Mouse (Mus musculus): ENCODE measurements around the gene Srrm3. TPM values are rescaled to one million over a fixed set of nuclear protein-coding genes. Genes with fewer than 3 reads are reported as not detected.

The Srrm3 gene
- polyA plus RNA-seq, 1 experiment from 2014 or later, result 87.3 TPM

GRCm38 (mm10) chr5:135824517-135824916 lies 17.8 kb downstream of the Srrm3 start:
- 38% methylated on average over 3 of the region's 3 CpGs for WGBS
- Histone ChIP-seq H3K27me3 (replicated peaks) (no peaks in the 10 kb centered on the region), H3K9me3 (replicated peaks) (no peaks in the 10 kb centered on the region), H3K36me3 (no peaks in the 10 kb centered on the region), H3K4me3 (replicated peaks) (no peak overlapping the region), H3K4me1 (peaks cover 63% of the 10 kb centered on the region), H3K4me2 (no peak overlapping the region), H3K27ac (replicated peaks) (peak overlapping the region; percentile 43), H3K9ac (replicated peaks) (no peak overlapping the region)
- no peak for ATAC-seq (ENCODE audit: low FRiP score)

- H3K27ac ChIP-seq (replicated peaks), result peak overlapping the region; percentile 43
- H3K4me3 ChIP-seq (replicated peaks), result no peak overlapping the region
- no peak overlapping the region for H3K4me2 ChIP-seq
- H3K9ac ChIP-seq (replicated peaks), result peak overlapping the region; percentile 20; the same call in 1 of the 2 replicates
- WGBS, result 35% methylated on average over 6 of the region's 6 CpGs
- no peak for ATAC-seq (ENCODE audit: low FRiP score)
- no peaks in the 10 kb centered on the region for H3K27me3 ChIP-seq (replicated peaks)
- H3K36me3 ChIP-seq, result no peaks in the 10 kb centered on the region
- H3K9me3 ChIP-seq (replicated peaks), result no peaks in the 10 kb centered on the region
- H3K4me1 ChIP-seq, result peaks cover 52% of the 10 kb centered on the region
Measured at GRCm38 (mm10) chr5:135826225-135826624, 19.5 kb downstream of the Srrm3 start.

GRCm38 (mm10) chr5:135829381-135829780 lies 22.7 kb downstream of the Srrm3 start:
- Histone ChIP-seq H3K27ac (replicated peaks) (no peak overlapping the region), H3K9me3 (replicated peaks) (no peaks in the 10 kb centered on the region), H3K9ac (replicated peaks) (no peak overlapping the region), H3K36me3 (no peaks in the 10 kb centered on the region), H3K4me1 (peaks cover 36% of the 10 kb centered on the region), H3K4me2 (no peak overlapping the region), H3K4me3 (replicated peaks) (no peak overlapping the region), H3K27me3 (replicated peaks) (no peaks in the 10 kb centered on the region)
- WGBS, result 93% methylated on average over 8 of the region's 8 CpGs
- no peak for ATAC-seq (ENCODE audit: low FRiP score)

- peaks cover 30% of the 10 kb centered on the region for H3K4me1 ChIP-seq
- H3K4me2 ChIP-seq, result no peak overlapping the region
- peak overlapping the region; percentile 61; the same call in 1 of the 2 replicates for H3K27ac ChIP-seq (replicated peaks)
- H3K4me3 ChIP-seq (replicated peaks), result no peak overlapping the region
- H3K36me3 ChIP-seq, result no peaks in the 10 kb centered on the region
- no peaks in the 10 kb centered on the region for H3K27me3 ChIP-seq (replicated peaks)
- no peaks in the 10 kb centered on the region for H3K9me3 ChIP-seq (replicated peaks)
- H3K9ac ChIP-seq (replicated peaks), result no peak overlapping the region
- ATAC-seq (ENCODE audit: low FRiP score), result no peak
- WGBS, result 15% methylated on average over 4 of the region's 4 CpGs
Measured at GRCm38 (mm10) chr5:135832729-135833128, 26.0 kb downstream of the Srrm3 start.

GRCm38 (mm10) chr5:135834769-135835491 lies 28.2 kb downstream of the Srrm3 start:
- ATAC-seq (ENCODE audit: low FRiP score), result peak; percentile 88
- H3K4me3 ChIP-seq (replicated peaks), result peak overlapping the region; percentile 45
- peak overlapping the region; percentile 57 for H3K9ac ChIP-seq (replicated peaks)
- H3K27me3 ChIP-seq (replicated peaks), result no peaks in the 10 kb centered on the region
- peak overlapping the region; percentile 78 for H3K27ac ChIP-seq (replicated peaks)
- H3K9me3 ChIP-seq (replicated peaks), result no peaks in the 10 kb centered on the region
- H3K4me2 ChIP-seq, result peak overlapping the region; percentile 70
- WGBS, result 1% methylated on average over 47 of the region's 47 CpGs
- H3K36me3 ChIP-seq, result 0 out of 2 replicates have a peak, but pooled peaks cover 4% of the 10 kb centered on the region
- peaks cover 30% of the 10 kb centered on the region for H3K4me1 ChIP-seq

- H3K36me3 ChIP-seq, result peaks cover 7% of the 10 kb centered on the region; the same call in 1 of the 2 replicates
- peak overlapping the region; percentile 45 for H3K4me3 ChIP-seq (replicated peaks)
- H3K27me3 ChIP-seq (replicated peaks), result no peaks in the 10 kb centered on the region
- H3K27ac ChIP-seq (replicated peaks), result peak overlapping the region; percentile 78
- peaks cover 30% of the 10 kb centered on the region for H3K4me1 ChIP-seq
- WGBS, result under 1% methylated on average over 12 of the region's 12 CpGs
- peak overlapping the region; percentile 70 for H3K4me2 ChIP-seq
- no peaks in the 10 kb centered on the region for H3K9me3 ChIP-seq (replicated peaks)
- ATAC-seq (ENCODE audit: low FRiP score), result peak; percentile 60
- H3K9ac ChIP-seq (replicated peaks), result 0 out of 2 replicates have a peak overlapping the region, but pooled peaks have one; percentile 17
Measured at GRCm38 (mm10) chr5:135835492-135835858, 28.8 kb downstream of the Srrm3 start.

- Histone ChIP-seq H3K9ac (replicated peaks) (no peak overlapping the region), H3K4me1 (peaks cover 30% of the 10 kb centered on the region), H3K9me3 (replicated peaks) (no peaks in the 10 kb centered on the region), H3K27ac (replicated peaks) (peak overlapping the region; percentile 78), H3K4me2 (peak overlapping the region; percentile 70), H3K27me3 (replicated peaks) (no peaks in the 10 kb centered on the region), H3K36me3 (peaks cover 10% of the 10 kb centered on the region; the same call in 1 of the 2 replicates), H3K4me3 (replicated peaks) (peak overlapping the region; percentile 45; the same call in 1 of the 2 replicates)
- peak; percentile 25; the same call in 1 of the 2 replicates for ATAC-seq (ENCODE audit: low FRiP score)
- 24% methylated on average over 12 of the region's 12 CpGs for WGBS
Measured at GRCm38 (mm10) chr5:135835981-135836380, 29.3 kb downstream of the Srrm3 start.

GRCm38 (mm10) chr5:135841651-135842050 lies 35.0 kb downstream of the Srrm3 start:
- no peaks in the 10 kb centered on the region for H3K4me1 ChIP-seq
- no peak for ATAC-seq (ENCODE audit: low FRiP score)
- H3K9ac ChIP-seq (replicated peaks), result no peak overlapping the region
- no peaks in the 10 kb centered on the region for H3K27me3 ChIP-seq (replicated peaks)
- H3K4me2 ChIP-seq, result no peak overlapping the region
- no peak overlapping the region for H3K27ac ChIP-seq (replicated peaks)
- peaks cover 41% of the 10 kb centered on the region for H3K36me3 ChIP-seq
- WGBS, result 74% methylated on average over 6 of the region's 6 CpGs
- H3K4me3 ChIP-seq (replicated peaks), result no peak overlapping the region
- H3K9me3 ChIP-seq (replicated peaks), result no peaks in the 10 kb centered on the region

- Histone ChIP-seq H3K9ac (replicated peaks) (no peak overlapping the region), H3K9me3 (replicated peaks) (no peaks in the 10 kb centered on the region), H3K4me2 (no peak overlapping the region), H3K36me3 (peaks cover 48% of the 10 kb centered on the region), H3K4me3 (replicated peaks) (no peak overlapping the region), H3K27ac (replicated peaks) (no peak overlapping the region), H3K4me1 (no peaks in the 10 kb centered on the region), H3K27me3 (replicated peaks) (no peaks in the 10 kb centered on the region)
- WGBS, result 39% methylated on average over 5 of the region's 5 CpGs
- ATAC-seq (ENCODE audit: low FRiP score), result no peak
Measured at GRCm38 (mm10) chr5:135843418-135843817, 36.7 kb downstream of the Srrm3 start.

GRCm38 (mm10) chr5:135845676-135846320 lies 39.1 kb downstream of the Srrm3 start:
- 81% methylated on average over 13 of the region's 13 CpGs for WGBS
- no peak overlapping the region for H3K4me3 ChIP-seq (replicated peaks)
- H3K4me1 ChIP-seq, result peaks cover 15% of the 10 kb centered on the region
- H3K9ac ChIP-seq (replicated peaks), result no peak overlapping the region
- no peaks in the 10 kb centered on the region for H3K27me3 ChIP-seq (replicated peaks)
- no peak for ATAC-seq (ENCODE audit: low FRiP score)
- peaks cover 38% of the 10 kb centered on the region; the same call in 1 of the 2 replicates for H3K36me3 ChIP-seq
- no peaks in the 10 kb centered on the region for H3K9me3 ChIP-seq (replicated peaks)
- H3K27ac ChIP-seq (replicated peaks), result no peak overlapping the region
- H3K4me2 ChIP-seq, result no peak overlapping the region

GRCm38 (mm10) chr5:135847460-135847859 lies 40.8 kb downstream of the Srrm3 start:
- no peak overlapping the region for H3K4me2 ChIP-seq
- 74% methylated on average over 4 of the region's 4 CpGs for WGBS
- no peak overlapping the region for H3K27ac ChIP-seq (replicated peaks)
- no peak for ATAC-seq (ENCODE audit: low FRiP score)
- no peak overlapping the region for H3K9ac ChIP-seq (replicated peaks)
- no peak overlapping the region for H3K4me3 ChIP-seq (replicated peaks)
- H3K36me3 ChIP-seq, result peaks cover 35% of the 10 kb centered on the region; the same call in 1 of the 2 replicates
- peaks cover 32% of the 10 kb centered on the region for H3K4me1 ChIP-seq
- no peaks in the 10 kb centered on the region for H3K27me3 ChIP-seq (replicated peaks)
- H3K9me3 ChIP-seq (replicated peaks), result no peaks in the 10 kb centered on the region

GRCm38 (mm10) chr5:135847881-135848280 lies 41.2 kb downstream of the Srrm3 start:
- H3K27ac ChIP-seq (replicated peaks), result no peak overlapping the region
- no peak for ATAC-seq (ENCODE audit: low FRiP score)
- H3K36me3 ChIP-seq, result peaks cover 33% of the 10 kb centered on the region; the same call in 1 of the 2 replicates
- no peaks in the 10 kb centered on the region for H3K9me3 ChIP-seq (replicated peaks)
- H3K4me2 ChIP-seq, result no peak overlapping the region
- no peak overlapping the region for H3K9ac ChIP-seq (replicated peaks)
- no peak overlapping the region for H3K4me3 ChIP-seq (replicated peaks)
- WGBS, result 92% methylated on average over 3 of the region's 3 CpGs
- H3K4me1 ChIP-seq, result peaks cover 33% of the 10 kb centered on the region
- no peaks in the 10 kb centered on the region for H3K27me3 ChIP-seq (replicated peaks)
